Mouse (Mus musculus) hindbrain, embryonic 11.5 days (tissue): Measurements from ENCODE around the gene Il6st. TPM values are rescaled to one million over a fixed set of nuclear protein-coding genes. Genes with fewer than 3 reads are reported as not detected.

Source experiments
- ATAC-seq: fragments of 200-750 bp; cut with Nextera tagmentation; 2 replicates; pipeline ENCODE4 v1.8.0; 2017; ENCODE audit warnings: mild to moderate bottlenecking, moderate TSS enrichment, moderate library complexity; ENCODE audit not compliant: low FRiP score
- DNase-seq: peaks from one replicate; pipeline ENCODE4 v3.0.0-alpha.2; 2015; ENCODE audit warnings: low spot score
- H3K27ac ChIP-seq: fragments of 300-500 bp; sonication (generic); 2 replicates; pipeline ENCODE4 v1.5.1; 2014; ENCODE audit warnings: mild to moderate bottlenecking, low read depth, low read length
- H3K27me3 ChIP-seq: fragments of 300-500 bp; sonication (generic); 2 replicates; pipeline ENCODE4 v1.6.1; 2014; ENCODE audit warnings: mild to moderate bottlenecking, low read length, moderate library complexity, mixed read lengths; ENCODE audit not compliant: control insufficient read depth, insufficient read depth
- H3K36me3 ChIP-seq: fragments of 300-500 bp; sonication (generic); 2 replicates; pipeline ENCODE4 v1.6.1; 2014; ENCODE audit warnings: mild to moderate bottlenecking, low read length, moderate library complexity, mixed read lengths; ENCODE audit not compliant: control insufficient read depth, insufficient read depth
- H3K4me1 ChIP-seq: fragments of 300-500 bp; sonication (generic); replicated peaks from 2 replicates; pipeline ENCODE4 v1.6.1; 2014; ENCODE audit warnings: low read length, mixed read lengths; ENCODE audit not compliant: control insufficient read depth, insufficient read depth
- H3K4me2 ChIP-seq: fragments of 300-500 bp; sonication (generic); replicated peaks from 2 replicates; pipeline ENCODE4 v1.6.1; 2014; ENCODE audit warnings: mild to moderate bottlenecking, low read depth, low read length
- H3K4me3 ChIP-seq: fragments of 300-500 bp; sonication (generic); 2 replicates; pipeline ENCODE4 v1.5.1; 2014; ENCODE audit warnings: low read depth, low read length
- H3K9ac ChIP-seq: fragments of 300-500 bp; sonication (generic); 2 replicates; pipeline ENCODE4 v1.6.1; 2014; ENCODE audit warnings: low read depth, low read length
- H3K9me3 ChIP-seq: fragments of 300-500 bp; sonication (generic); 2 replicates; pipeline ENCODE4 v1.6.1; 2016; ENCODE audit warnings: low read length; ENCODE audit not compliant: control insufficient read depth
- WGBS: fragments of 180-500 bp; shearing (Covaris S2); extraction: QIAGEN DNeasy Blood & Tissue Kit; methylation state at CpG from one replicate; pipeline ENCODE4 v1.1.7; 2014; 5-methylcytosine and 5-hydroxymethylcytosine counted together
- polyA plus RNA-seq: library from polyadenylated mRNA; unstranded; fragments of >200 nt; fragmentation: Nextera tagmentation; extraction: Ambion mirVana; gene quantifications from 2 replicates; pipeline ENCODE4 v1.2.1, GENCODE M21; 2014

The Il6st gene
- polyA plus RNA-seq, 1 experiment from 2014 or later = 27.0 TPM

DNA sequence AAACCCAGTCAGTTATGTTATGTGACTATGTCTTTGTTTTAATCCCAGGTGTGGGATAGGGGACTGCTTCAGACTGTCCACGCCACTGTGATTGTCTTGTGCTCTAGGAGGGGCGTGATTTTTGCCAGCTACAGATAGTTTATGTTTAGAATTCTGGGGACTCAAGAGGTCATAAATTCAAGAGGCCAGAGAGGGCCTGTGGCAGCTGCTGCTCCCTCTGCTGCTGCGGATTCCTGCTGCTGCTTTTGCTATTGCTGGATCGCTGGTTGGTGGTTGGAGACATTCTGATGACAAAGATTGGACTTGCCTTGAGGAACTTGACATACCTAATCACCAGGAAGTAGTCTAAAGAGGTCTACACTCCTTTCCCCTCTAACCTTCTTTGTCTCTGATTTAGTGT lies 72.7 kb downstream of the Il6st start:
- ATAC-seq = no peak
- H3K4me1 ChIP-seq = no peaks in the 10 kb centered on the region
- 83% methylated on average over 4 of the region's 4 CpGs for WGBS

GRCm38 (mm10) chr13:112537065-112537464 lies 73.2 kb downstream of the Il6st start:
- DNase-seq (no peak), ATAC-seq (no peak)
- Histone ChIP-seq H3K27ac (no peak overlapping the region), H3K9me3 (no peaks in the 10 kb centered on the region), H3K4me3 (no peak overlapping the region), H3K4me2 (no peak overlapping the region), H3K9ac (no peak overlapping the region), H3K27me3 (no peaks in the 10 kb centered on the region), H3K36me3 (no peaks in the 10 kb centered on the region), H3K4me1 (no peaks in the 10 kb centered on the region)
- WGBS = 96% methylated on average over 7 of the region's 7 CpGs

More for the DNA sequence above, 72.7 kb downstream of the Il6st start:
- H3K4me2 ChIP-seq = no peak overlapping the region
- no peaks in the 10 kb centered on the region for H3K36me3 ChIP-seq
- no peak overlapping the region for H3K9ac ChIP-seq
- DNase-seq = no peak
- no peak overlapping the region for H3K4me3 ChIP-seq
- no peaks in the 10 kb centered on the region for H3K27me3 ChIP-seq
- H3K27ac ChIP-seq = no peak overlapping the region
- H3K9me3 ChIP-seq = no peaks in the 10 kb centered on the region

DNA sequence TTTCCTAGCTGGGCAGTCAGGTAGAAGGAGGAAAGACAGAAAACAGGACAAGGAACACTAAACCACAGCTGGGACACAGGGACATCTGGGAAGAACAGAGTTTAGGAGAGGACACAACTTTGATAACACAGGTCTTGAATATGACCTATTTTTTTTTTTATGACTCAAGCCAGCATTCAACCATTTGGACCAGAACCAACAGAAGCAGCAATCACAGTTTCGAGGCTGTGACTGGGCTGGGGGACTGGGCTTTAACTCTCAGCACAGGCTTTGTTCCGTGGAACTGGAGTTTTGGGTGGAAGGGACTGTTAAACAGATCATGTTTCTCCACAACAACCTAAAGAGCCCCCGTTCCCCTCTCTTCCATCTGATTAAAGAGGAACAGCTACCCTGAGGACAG lies 76.7 kb downstream of the Il6st start:
- H3K27me3 ChIP-seq = no peaks in the 10 kb centered on the region
- H3K4me1 ChIP-seq = no peaks in the 10 kb centered on the region
- H3K27ac ChIP-seq = no peak overlapping the region
- H3K4me2 ChIP-seq = no peak overlapping the region
- no peaks in the 10 kb centered on the region for H3K36me3 ChIP-seq
- no peak overlapping the region for H3K9ac ChIP-seq
- H3K4me3 ChIP-seq = no peak overlapping the region
- no peaks in the 10 kb centered on the region for H3K9me3 ChIP-seq
- no peak for DNase-seq
- ATAC-seq = no peak
- WGBS = 72% methylated on average over 3 of the region's 3 CpGs

DNA sequence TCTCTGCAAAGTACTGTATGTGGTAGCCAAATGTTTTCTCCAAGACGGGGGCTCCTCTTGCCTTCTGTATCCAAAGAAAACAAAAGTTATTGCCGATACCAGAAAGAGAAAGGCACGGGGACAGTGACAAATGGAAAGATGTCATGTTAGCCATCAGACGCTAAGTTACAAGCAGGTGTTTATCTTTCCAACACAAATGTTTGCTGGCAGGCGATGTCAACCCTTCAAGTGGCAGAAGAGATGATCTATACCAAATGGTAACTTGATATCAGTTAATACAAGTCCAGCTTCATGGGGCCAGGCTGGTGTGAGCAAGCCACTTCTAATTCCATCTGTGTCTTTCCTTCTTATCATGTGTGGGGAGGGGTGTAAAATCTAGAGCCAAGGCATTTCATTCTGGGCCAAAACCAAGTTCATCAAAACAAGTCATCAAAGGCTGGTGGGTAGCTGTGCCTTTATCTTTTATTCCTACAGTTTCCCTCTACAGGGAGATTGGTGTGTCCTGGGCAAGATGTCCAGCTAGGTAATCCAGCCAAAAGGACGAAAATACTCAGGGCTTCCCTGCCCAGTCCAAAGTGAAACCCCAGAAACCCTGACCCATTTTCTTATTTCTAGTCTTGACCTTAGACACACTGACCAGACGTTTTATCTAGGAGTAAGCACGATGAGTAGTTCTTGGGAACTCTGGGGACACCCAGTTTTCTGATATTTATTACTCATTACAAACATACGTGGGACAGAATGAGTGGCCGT lies 77.5 kb downstream of the Il6st start:
- Histone ChIP-seq H3K27ac (no peak overlapping the region), H3K36me3 (no peaks in the 10 kb centered on the region), H3K27me3 (no peaks in the 10 kb centered on the region), H3K4me3 (no peak overlapping the region), H3K4me2 (no peak overlapping the region), H3K4me1 (no peaks in the 10 kb centered on the region), H3K9ac (no peak overlapping the region), H3K9me3 (no peaks in the 10 kb centered on the region)
- no peak for DNase-seq
- 84% methylated on average over 10 of the region's 10 CpGs for WGBS
- ATAC-seq = no peak

DNA sequence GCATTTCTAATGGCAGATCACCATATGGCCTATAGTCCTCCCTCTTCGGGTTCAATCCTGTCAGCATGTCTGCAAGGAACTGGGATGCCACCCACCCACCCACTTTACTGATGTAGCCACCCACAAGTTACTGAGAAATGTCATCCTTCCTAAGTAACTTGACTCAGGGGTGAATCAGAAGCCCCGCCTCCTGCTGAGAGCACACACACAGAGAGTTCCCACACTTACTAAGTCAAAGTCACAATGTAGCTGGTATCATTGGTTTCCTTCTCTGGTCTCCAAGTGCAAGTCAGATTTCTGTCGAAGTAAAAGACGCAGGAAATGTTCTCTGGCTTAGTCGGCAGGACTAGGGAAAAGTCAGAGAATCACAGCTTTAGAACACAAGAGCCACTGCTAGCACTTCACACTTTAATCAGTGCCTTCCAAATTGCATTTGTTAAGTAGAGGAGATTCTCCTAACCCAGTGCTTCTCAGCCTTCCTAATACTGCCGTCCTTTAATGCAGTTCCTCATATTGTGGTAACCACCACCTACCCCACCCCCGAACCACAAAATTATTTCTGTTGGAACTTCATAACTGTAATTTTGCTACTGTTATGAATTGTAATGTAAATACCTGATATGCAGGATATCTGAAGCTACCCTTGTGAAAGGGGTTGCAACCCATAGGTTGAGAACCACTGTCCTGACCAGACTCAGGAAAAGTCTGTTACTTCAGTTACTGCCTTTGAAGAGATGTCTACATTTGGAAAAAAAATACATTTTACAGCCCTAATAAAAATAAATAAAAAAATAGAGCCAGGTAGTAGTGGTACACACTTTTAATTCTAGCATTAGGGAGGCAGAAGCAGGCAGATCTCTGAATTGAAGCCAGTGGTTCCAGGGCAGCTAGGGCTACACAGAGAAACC lies 88.0 kb downstream of the Il6st start:
- Histone ChIP-seq H3K27me3 (no peaks in the 10 kb centered on the region), H3K36me3 (no peaks in the 10 kb centered on the region), H3K4me1 (no peaks in the 10 kb centered on the region), H3K9me3 (no peaks in the 10 kb centered on the region), H3K4me2 (no peak overlapping the region), H3K4me3 (no peak overlapping the region), H3K27ac (no peak overlapping the region), H3K9ac (no peak overlapping the region)
- ATAC-seq (no peak), DNase-seq (no peak)
- 89% methylated on average over 7 of the region's 7 CpGs for WGBS

- no peaks in the 10 kb centered on the region for H3K36me3 ChIP-seq
- H3K9ac ChIP-seq = no peak overlapping the region
- ATAC-seq = no peak
- H3K4me2 ChIP-seq = no peak overlapping the region
- WGBS = 93% methylated on average over 5 of the region's 5 CpGs
- no peaks in the 10 kb centered on the region for H3K4me1 ChIP-seq
- no peak overlapping the region for H3K27ac ChIP-seq
- no peak overlapping the region for H3K4me3 ChIP-seq
- H3K9me3 ChIP-seq = no peaks in the 10 kb centered on the region
- DNase-seq = no peak
- no peaks in the 10 kb centered on the region for H3K27me3 ChIP-seq
Observed at GRCm38 (mm10) chr13:112553304-112553703, 89.4 kb downstream of the Il6st start.

GRCm38 (mm10) chr13:112556501-112556900 lies 92.6 kb downstream of the Il6st start:
- Histone ChIP-seq H3K27me3 (no peaks in the 10 kb centered on the region), H3K9me3 (no peaks in the 10 kb centered on the region), H3K36me3 (no peaks in the 10 kb centered on the region), H3K4me1 (no peaks in the 10 kb centered on the region), H3K4me2 (no peak overlapping the region), H3K9ac (no peak overlapping the region), H3K4me3 (no peak overlapping the region), H3K27ac (no peak overlapping the region)
- ATAC-seq (no peak), DNase-seq (no peak)
- WGBS = 70% methylated on average over 2 of the region's 2 CpGs
